Mouse (Mus musculus) heart, postnatal 14 days (tissue): ENCODE measurements around the gene Clec1b. TPM values are rescaled to one million over a fixed set of nuclear protein-coding genes. Genes with fewer than 3 reads are reported as not detected.

ENCODE experiments used
- DNase-seq, 2 experiments: peaks; one replicate each; pipeline ENCODE4 v3.0.0; 2021 to 2022
- intact Hi-C: fragments of 180-260 bp; cut with DNase I; formaldehyde crosslinking; loops from one replicate; pipeline ENCODE4 v1.15.1; 2025
- total RNA-seq, 2 experiments: library from RNA; stranded (reverse); gene quantifications; 2 replicates each; pipeline ENCODE4 v1.2.3; 2021

The Clec1b gene
- total RNA-seq, 2 experiments from 2014 or later = 0.33 to 1.00 TPM

- intact Hi-C loops = loop anchor here (2.0 kb wide), 1 partner anchor 13 kb away; no protein-coding TSS in a partner anchor
Measured at GRCm38 (mm10) chr6:129405999-129406398, 8.9 kb downstream of the Clec1b start.

GRCm38 (mm10) chr6:129407324-129407723 lies 10.2 kb downstream of the Clec1b start:
- DNase-seq = no peak
- intact Hi-C loops = loop anchor here (2.0 kb wide), 1 partner anchor 15 kb away; no protein-coding TSS in a partner anchor

More at GRCm38 (mm10) chr6:129405999-129406398, 8.9 kb downstream of the Clec1b start:
- DNase-seq = no peak

GRCm38 (mm10) chr6:129408562-129408961 lies 11.5 kb downstream of the Clec1b start, which contains the start of gene Clec9a:
Clec9a (plus strand) TSS chr6:129408862.
- DNase-seq = no peak
- intact Hi-C loops = no loop called here

GRCm38 (mm10) chr6:129414177-129414576 lies 17.1 kb downstream of the Clec1b start:
- no peak for DNase-seq
- intact Hi-C loops = no loop called here

- DNase-seq = no peak
- intact Hi-C loops = no loop called here
Measured at GRCm38 (mm10) chr6:129422311-129422710, 25.2 kb downstream of the Clec1b start.

GRCm38 (mm10) chr6:129423040-129423733 lies 26.1 kb downstream of the Clec1b start:
- intact Hi-C loops = no loop called here
- DNase-seq = peak; percentile 32 to 51

- DNase-seq = peak; percentile 77 to 87
- intact Hi-C loops = no loop called here
Measured at GRCm38 (mm10) chr6:129423734-129424072, 26.6 kb downstream of the Clec1b start.

GRCm38 (mm10) chr6:129425217-129425616 lies 28.1 kb downstream of the Clec1b start:
- intact Hi-C loops = no loop called here

GRCm38 (mm10) chr6:129425812-129426211 lies 28.7 kb downstream of the Clec1b start:
- DNase-seq = peak; percentile 27 to 29
- intact Hi-C loops = no loop called here

More at GRCm38 (mm10) chr6:129425217-129425616, 28.1 kb downstream of the Clec1b start:
- no peak for DNase-seq

- DNase-seq = no peak
Measured at GRCm38 (mm10) chr6:129427281-129427680, 30.2 kb downstream of the Clec1b start.

GRCm38 (mm10) chr6:129434239-129434638 lies 37.1 kb downstream of the Clec1b start:
- DNase-seq = no peak
- intact Hi-C loops = no loop called here

More at GRCm38 (mm10) chr6:129427281-129427680, 30.2 kb downstream of the Clec1b start:
- intact Hi-C loops = no loop called here

GRCm38 (mm10) chr6:129436025-129436424 lies 38.9 kb downstream of the Clec1b start:
- intact Hi-C loops = no loop called here
- DNase-seq = no peak

GRCm38 (mm10) chr6:129438033-129438432 lies 40.9 kb downstream of the Clec1b start:
- DNase-seq = no peak
- intact Hi-C loops = no loop called here

- no peak for DNase-seq
- intact Hi-C loops = no loop called here
Measured at GRCm38 (mm10) chr6:129449743-129450142, 52.6 kb downstream of the Clec1b start.

- peak; percentile 45 to 51 for DNase-seq
- intact Hi-C loops = no loop called here
Measured at GRCm38 (mm10) chr6:129451411-129452039, 54.4 kb downstream of the Clec1b start, which contains the start of gene Clec1a. Clec1a (minus strand) TSS chr6:129452000.

Other genes starting within 250 kb of the Clec1b start
- 10 to 100 TPM; 43.5 to 46.0 TPM for gene Clec2d, start 216.7 kb upstream of the Clec1b start, total RNA-seq
- gene Cd69, start 121.9 kb upstream of the Clec1b start, total RNA-seq = 1 to 10 TPM in 1 of 2 experiments, under 1 TPM in 1; 0.22 to 1.4 TPM
- gene 4922502D21Rik, start 65.5 kb upstream of the Clec1b start, total RNA-seq = not detected
- under 1 TPM; 0.73 to 0.74 TPM for gene Clec12a, start 54.6 kb upstream of the Clec1b start, total RNA-seq
- gene Clec12b, start 11.4 kb upstream of the Clec1b start, total RNA-seq = under 1 TPM; 0.17 to 0.22 TPM
- under 1 TPM in 1 of 2 experiments, not detected in 1; 0.20 TPM for gene Clec9a, start 11.6 kb downstream of the Clec1b start, total RNA-seq
- 10 to 100 TPM; 15.3 to 15.9 TPM for gene Clec1a, start 54.7 kb downstream of the Clec1b start, total RNA-seq
- gene Olr1, start 109.9 kb downstream of the Clec1b start, total RNA-seq = under 1 TPM in 1 of 2 experiments, not detected in 1; 0.12 TPM
- not detected for gene Tmem52b, start 115.3 kb downstream of the Clec1b start, total RNA-seq
- 10 to 100 TPM; 79.8 to 85.9 TPM for gene Gabarapl1, start 135.9 kb downstream of the Clec1b start, total RNA-seq
- gene Klre1, start 180.6 kb downstream of the Clec1b start, total RNA-seq = not detected
- gene Klrd1, start 194.5 kb downstream of the Clec1b start, total RNA-seq = not detected
- gene Klrk1, start 226.6 kb downstream of the Clec1b start, total RNA-seq = not detected
- gene Klrc3, start 246.0 kb downstream of the Clec1b start, total RNA-seq = not detected